Mouse (Mus musculus) forebrain, embryonic 10.5 days (tissue): ENCODE measurements around the gene Cgas. TPM values are rescaled to one million over a fixed set of nuclear protein-coding genes. Genes with fewer than 3 reads are reported as not detected.
A peak's percentile ranks its signal among the peaks of the same experiment; 100 is the strongest.

Source experiments
- DNase-seq: peaks from one replicate; pipeline ENCODE4 v3.0.0-alpha.2; 2017; ENCODE audit warnings: low spot score; ENCODE audit errors: extremely low spot score
- H3K27ac ChIP-seq: fragments of 300-500 bp; sonication (generic); 2 replicates; pipeline ENCODE4 v1.5.1; 2016; ENCODE audit warnings: mild to moderate bottlenecking
- H3K27me3 ChIP-seq: fragments of 300-500 bp; sonication (generic); 2 replicates; pipeline ENCODE4 v1.6.1; 2016; ENCODE audit warnings: mild to moderate bottlenecking; ENCODE audit not compliant: poor library complexity, severe bottlenecking
- H3K36me3 ChIP-seq: fragments of 300-500 bp; sonication (generic); replicated peaks from 2 replicates; pipeline ENCODE4 v1.6.1; 2016; ENCODE audit warnings: mild to moderate bottlenecking, moderate library complexity
- H3K4me1 ChIP-seq: fragments of 300-500 bp; sonication (generic); 2 replicates; pipeline ENCODE4 v1.6.1; 2016
- H3K4me3 ChIP-seq: fragments of 300-500 bp; sonication (generic); 2 replicates; pipeline ENCODE4 v1.5.1; 2016; ENCODE audit warnings: mild to moderate bottlenecking, moderate library complexity
- H3K9me3 ChIP-seq: fragments of 300-500 bp; sonication (generic); 2 replicates; pipeline ENCODE4 v1.6.1; 2016; ENCODE audit warnings: mild to moderate bottlenecking, moderate library complexity
- WGBS: fragments of 180-500 bp; shearing (Covaris S2); methylation state at CpG from one replicate; pipeline ENCODE4 v1.1.7; 2016; 5-methylcytosine and 5-hydroxymethylcytosine counted together
- polyA plus RNA-seq: library from polyadenylated mRNA; unstranded; fragments of >200 nt; fragmentation: Nextera tagmentation; extraction: Ambion mirVana; gene quantifications from 2 replicates; pipeline ENCODE4 v1.2.1, GENCODE M21; 2016

Gene Cgas
- polyA plus RNA-seq, 1 experiment from 2014 or later: 0.27 TPM

DNA sequence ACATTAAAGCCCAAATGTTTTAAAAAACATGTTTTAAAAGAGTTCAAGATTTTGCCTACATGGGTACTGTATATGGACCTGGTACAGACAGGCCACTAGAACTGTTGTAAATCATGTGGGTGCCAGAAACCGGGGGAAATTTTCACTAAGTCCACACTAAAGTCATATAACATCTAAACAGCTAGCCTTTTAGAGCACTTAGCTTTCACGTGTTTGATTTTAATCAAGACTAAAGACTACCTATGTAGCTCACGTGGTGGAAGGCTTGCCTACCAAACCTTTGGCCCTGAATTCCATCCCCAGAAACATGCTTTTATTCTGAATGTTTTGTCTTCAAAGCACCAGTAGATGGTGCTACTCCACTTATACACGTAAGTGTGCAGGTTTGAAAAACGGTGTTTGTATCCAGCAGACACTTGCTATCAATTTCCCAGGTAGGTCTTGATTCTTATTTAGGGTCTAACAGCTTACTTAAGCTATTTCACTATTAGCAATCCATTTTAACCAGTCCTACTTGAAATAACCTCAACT lies 34.0 kb upstream of the Cgas start:
- DNase-seq: no peak
- Histone ChIP-seq H3K4me3 (no peak overlapping the region; the same call in 1 of the 2 replicates), H3K27me3 (no peaks in the 10 kb centered on the region), H3K9me3 (no peaks in the 10 kb centered on the region), H3K36me3 (peaks cover 84% of the 10 kb centered on the region), H3K27ac (0 out of 2 replicates have a peak overlapping the region, but pooled peaks have one; percentile 44), H3K4me1 (peaks cover 16% of the 10 kb centered on the region)
- 1% methylated on average over 5 of the region's 5 CpGs for WGBS

DNA sequence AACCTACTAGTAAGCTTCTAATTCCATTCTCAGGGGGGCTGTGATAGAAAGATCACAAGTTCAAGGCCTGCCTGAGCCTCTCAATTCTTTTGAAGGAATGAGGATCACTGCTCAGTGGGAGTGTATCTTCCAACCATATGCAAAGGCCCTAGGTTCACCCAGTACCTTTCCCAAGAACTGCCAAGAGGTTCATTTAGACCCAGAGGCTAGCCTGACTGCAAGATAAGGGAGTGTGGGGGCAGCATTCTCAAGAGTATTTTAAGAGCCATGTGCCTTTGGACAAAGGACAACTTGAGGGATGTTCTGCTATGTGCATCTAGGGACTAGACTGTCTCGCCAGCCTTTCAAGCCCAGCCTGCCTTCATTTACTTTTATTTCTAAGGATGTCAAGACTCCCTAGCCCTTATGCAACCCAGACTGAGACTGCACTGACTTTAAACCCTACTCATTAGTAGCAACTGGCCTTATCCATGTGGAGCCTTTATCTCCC lies 33.5 kb upstream of the Cgas start:
- H3K9me3 ChIP-seq: no peaks in the 10 kb centered on the region
- peaks cover 88% of the 10 kb centered on the region for H3K36me3 ChIP-seq
- peak; percentile 63 for DNase-seq
- peak overlapping the region; percentile 44; the same call in 1 of the 2 replicates for H3K27ac ChIP-seq
- H3K4me3 ChIP-seq: no peak overlapping the region
- WGBS: 9% methylated on average over 1 of the region's 1 CpGs
- peaks cover 16% of the 10 kb centered on the region for H3K4me1 ChIP-seq
- no peaks in the 10 kb centered on the region for H3K27me3 ChIP-seq

DNA sequence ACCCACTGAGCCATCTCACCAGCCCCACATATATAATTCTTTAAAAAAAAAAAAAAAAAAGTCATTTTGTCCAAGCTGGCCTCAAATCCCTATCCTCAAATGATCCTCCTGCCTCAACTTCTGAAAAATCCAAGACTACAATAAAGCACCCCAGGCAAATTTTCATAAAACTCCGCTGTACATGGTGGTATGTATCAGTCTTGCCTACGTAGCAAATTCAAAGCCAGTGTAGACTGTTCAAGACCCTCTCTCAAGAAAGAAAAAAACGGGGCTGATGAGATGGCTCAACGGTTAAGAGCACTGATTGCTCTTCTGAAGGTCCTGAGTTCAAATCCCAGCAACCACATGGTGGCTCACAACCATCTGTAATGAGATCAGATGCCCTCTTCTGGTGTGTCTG lies 32.8 kb upstream of the Cgas start:
- peak; percentile 29 for DNase-seq
- Histone ChIP-seq H3K36me3 (peaks cover 91% of the 10 kb centered on the region), H3K4me3 (no peak overlapping the region), H3K4me1 (peaks cover 16% of the 10 kb centered on the region), H3K27me3 (no peaks in the 10 kb centered on the region), H3K27ac (no peak overlapping the region), H3K9me3 (no peaks in the 10 kb centered on the region)
- 95% methylated on average over 4 of the region's 4 CpGs for WGBS

DNA sequence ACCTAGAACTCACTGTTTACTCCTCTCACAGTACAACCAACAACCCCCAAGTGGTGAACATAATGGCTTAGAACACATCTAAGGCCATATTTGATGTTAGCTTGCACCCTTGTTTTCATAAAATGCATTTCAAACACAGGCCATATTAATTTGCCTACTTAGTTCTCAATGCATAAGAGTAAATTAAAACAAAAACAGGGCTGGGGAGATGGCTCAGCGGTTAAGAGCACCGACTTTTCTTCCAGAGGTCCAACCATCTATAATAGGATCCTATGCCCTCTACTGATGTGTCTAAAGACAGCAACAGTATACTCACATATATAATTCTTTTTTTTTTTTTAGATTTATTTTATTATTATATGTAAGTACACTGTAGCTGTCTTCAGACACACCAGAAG lies 32.3 kb upstream of the Cgas start:
- peaks cover 16% of the 10 kb centered on the region for H3K4me1 ChIP-seq
- no peak overlapping the region for H3K4me3 ChIP-seq
- no peaks in the 10 kb centered on the region for H3K27me3 ChIP-seq
- WGBS: 91% methylated on average over 2 of the region's 2 CpGs
- no peaks in the 10 kb centered on the region for H3K9me3 ChIP-seq
- peaks cover 91% of the 10 kb centered on the region for H3K36me3 ChIP-seq
- H3K27ac ChIP-seq: no peak overlapping the region
- DNase-seq: no peak

DNA sequence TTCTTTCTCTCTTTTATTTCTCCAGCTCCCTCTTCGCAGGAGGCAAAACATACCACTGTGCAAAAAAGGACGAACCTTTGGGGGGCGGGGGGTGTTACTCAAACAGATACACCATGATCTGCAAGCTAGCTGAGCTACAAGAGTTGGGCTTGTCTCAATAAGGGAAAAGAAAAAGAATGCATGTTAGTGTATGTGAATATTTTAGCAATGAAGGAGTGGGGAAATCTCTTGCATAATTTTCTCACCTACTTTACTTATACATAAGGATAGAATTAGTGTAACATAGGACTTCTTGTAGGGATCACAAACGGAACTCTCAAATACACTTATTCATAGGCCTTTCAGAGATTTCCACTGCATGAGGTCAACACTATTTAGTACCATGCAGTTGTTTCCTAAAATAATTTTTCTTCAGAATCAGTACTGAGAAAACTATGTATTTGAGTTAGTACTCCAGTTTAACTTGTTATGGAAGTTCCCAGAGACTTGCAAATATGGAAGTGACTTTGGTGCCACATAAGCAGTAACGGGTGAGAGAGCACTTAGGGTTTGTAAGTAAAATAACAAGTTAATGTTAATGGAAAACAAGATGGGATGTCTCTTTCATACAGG lies 31.8 kb upstream of the Cgas start:
- Histone ChIP-seq H3K9me3 (no peaks in the 10 kb centered on the region), H3K4me1 (peaks cover 16% of the 10 kb centered on the region), H3K27ac (no peak overlapping the region), H3K4me3 (no peak overlapping the region), H3K27me3 (no peaks in the 10 kb centered on the region), H3K36me3 (peaks cover 91% of the 10 kb centered on the region)
- no peak for DNase-seq
- WGBS: 92% methylated on average over 5 of the region's 5 CpGs

DNA sequence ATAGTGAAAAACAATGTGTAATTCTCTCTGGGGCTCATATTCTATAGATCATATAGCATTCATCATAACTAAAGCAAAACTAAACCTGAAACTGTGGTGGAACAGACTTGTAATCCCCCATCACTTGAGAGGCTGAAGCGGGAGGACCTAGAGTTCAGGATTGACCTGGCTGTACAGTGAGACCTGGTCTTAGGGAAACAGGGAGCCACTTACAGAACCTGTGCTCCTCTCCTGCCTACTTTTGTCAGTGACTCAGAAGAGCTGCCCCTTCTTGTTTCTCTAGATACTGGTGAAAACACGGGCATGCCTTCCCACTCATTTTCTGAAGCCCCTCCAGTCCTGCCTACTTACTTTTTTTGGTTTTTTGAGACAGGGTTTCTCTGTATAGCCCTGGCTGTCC lies 31.2 kb upstream of the Cgas start:
- no peaks in the 10 kb centered on the region for H3K9me3 ChIP-seq
- no peak for DNase-seq
- H3K27me3 ChIP-seq: no peaks in the 10 kb centered on the region
- WGBS: 90% methylated on average over 2 of the region's 2 CpGs
- H3K4me1 ChIP-seq: peaks cover 11% of the 10 kb centered on the region
- H3K27ac ChIP-seq: no peak overlapping the region
- H3K36me3 ChIP-seq: peaks cover 91% of the 10 kb centered on the region
- H3K4me3 ChIP-seq: no peak overlapping the region

DNA sequence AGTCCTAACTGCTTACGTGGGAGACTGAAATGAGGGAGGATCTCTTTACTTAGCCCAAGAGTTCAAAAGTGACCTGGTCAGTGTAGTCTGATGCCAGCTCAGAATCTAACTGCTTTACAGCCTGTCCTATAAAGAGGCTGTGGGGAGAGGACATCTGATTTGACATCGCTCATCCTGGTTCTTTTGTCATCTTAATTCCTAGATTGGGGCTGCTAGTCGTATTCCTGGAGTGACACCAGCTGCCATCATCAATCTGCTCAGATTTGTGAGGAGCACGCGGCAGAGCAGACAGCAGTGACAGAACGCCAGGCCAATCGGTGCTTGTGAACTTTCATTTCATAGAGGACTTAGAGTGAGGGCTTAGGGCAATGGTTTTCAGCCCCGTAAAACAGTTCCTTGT lies 30.6 kb upstream of the Cgas start:
- Histone ChIP-seq H3K4me3 (no peak overlapping the region), H3K27ac (no peak overlapping the region), H3K9me3 (no peaks in the 10 kb centered on the region), H3K36me3 (peaks cover 91% of the 10 kb centered on the region), H3K4me1 (peaks cover 5% of the 10 kb centered on the region; the same call in 1 of the 2 replicates), H3K27me3 (no peaks in the 10 kb centered on the region)
- 92% methylated on average over 8 of the region's 8 CpGs for WGBS
- no peak for DNase-seq

DNA sequence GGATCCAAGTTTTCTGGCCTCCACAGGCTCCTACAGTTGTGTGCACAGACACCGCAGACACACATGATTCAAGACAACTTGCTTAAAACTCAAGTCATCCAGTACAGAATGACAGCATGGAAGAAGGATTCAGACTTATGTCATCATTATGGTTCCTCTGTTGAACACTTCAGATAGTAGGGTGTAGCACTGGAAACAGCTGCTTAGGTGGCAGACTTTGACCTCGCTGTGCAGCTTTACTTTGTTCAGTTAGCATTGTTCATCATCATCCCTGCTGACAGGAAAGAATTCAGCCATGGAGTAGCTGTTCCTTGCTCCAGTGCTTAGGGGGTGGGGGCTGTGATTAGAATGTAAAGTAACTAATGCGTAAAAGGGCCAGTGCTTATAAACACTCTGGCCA lies 22.7 kb upstream of the Cgas start:
- H3K36me3 ChIP-seq: peaks cover 97% of the 10 kb centered on the region
- no peak overlapping the region for H3K4me3 ChIP-seq
- H3K27me3 ChIP-seq: no peaks in the 10 kb centered on the region
- no peak for DNase-seq
- no peaks in the 10 kb centered on the region for H3K4me1 ChIP-seq
- H3K9me3 ChIP-seq: no peaks in the 10 kb centered on the region
- no peak overlapping the region for H3K27ac ChIP-seq
- WGBS: 94% methylated on average over 3 of the region's 3 CpGs

DNA sequence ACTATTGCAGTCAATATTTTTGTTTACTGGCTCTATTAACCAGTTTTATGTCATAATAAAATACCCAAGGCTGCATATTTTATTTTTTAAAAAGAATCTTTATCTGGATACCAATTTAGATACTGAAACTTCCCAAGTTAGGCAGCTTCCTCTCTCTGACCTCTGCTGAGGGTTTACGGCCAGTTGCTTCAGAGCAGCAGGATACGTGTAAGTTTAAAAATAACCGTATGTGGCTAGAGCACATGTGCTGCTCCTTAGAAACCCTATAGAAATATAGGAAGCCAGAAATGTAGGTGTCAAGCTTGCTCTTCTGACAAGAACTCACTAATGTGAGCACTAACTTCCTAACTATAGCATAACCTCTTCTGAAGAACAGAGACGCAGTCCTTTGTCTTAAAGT lies 20.3 kb upstream of the Cgas start:
- H3K27me3 ChIP-seq: no peaks in the 10 kb centered on the region
- DNase-seq: no peak
- no peak overlapping the region for H3K4me3 ChIP-seq
- H3K4me1 ChIP-seq: no peaks in the 10 kb centered on the region
- WGBS: 96% methylated on average over 4 of the region's 4 CpGs
- H3K9me3 ChIP-seq: no peaks in the 10 kb centered on the region
- peaks cover 94% of the 10 kb centered on the region for H3K36me3 ChIP-seq
- H3K27ac ChIP-seq: no peak overlapping the region

DNA sequence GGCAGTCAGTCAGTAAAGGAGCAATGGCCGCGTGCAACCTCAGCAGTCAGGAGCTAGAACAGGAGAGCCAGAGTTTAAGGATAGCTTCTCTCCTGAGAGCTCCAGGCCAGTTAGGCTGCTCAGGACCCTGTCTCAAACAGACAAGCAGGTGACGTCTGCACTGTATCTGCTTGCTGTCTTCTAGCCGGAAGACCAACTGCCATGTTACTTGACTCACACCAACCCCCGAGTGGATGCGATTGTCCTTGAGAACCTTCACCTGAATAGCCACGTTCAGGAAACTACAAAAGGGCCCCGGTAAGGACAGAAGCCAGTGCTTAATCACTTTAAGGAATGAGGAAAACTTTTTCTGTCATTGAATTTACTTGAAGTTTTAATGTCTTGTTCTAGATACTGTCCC lies 14.0 kb upstream of the Cgas start:
- H3K4me1 ChIP-seq: no peaks in the 10 kb centered on the region
- H3K9me3 ChIP-seq: no peaks in the 10 kb centered on the region
- no peak for DNase-seq
- no peak overlapping the region for H3K27ac ChIP-seq
- 94% methylated on average over 8 of the region's 8 CpGs for WGBS
- H3K4me3 ChIP-seq: no peak overlapping the region
- no peaks in the 10 kb centered on the region for H3K27me3 ChIP-seq
- H3K36me3 ChIP-seq: peaks cover 93% of the 10 kb centered on the region

DNA sequence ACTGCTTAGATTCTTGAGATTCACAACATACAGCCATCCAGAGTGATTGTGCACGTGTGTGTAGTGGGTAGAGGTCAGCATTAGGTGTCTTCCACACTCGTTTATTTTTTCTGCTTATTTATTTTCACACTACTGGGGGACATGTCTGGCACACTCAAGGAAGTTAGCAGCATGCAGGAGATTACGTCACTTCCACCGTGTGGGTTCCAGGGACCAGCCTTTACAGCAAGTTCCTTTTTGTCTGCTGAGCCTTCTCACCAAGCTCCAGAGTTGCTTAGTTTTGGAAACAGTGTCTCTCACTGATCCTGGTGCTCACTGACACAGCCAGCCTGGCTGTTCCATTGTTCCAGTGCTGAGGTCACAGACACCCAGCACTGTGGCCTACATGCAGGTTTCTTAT lies 8.3 kb upstream of the Cgas start:
- peaks cover 58% of the 10 kb centered on the region for H3K36me3 ChIP-seq
- no peak for DNase-seq
- peaks cover 11% of the 10 kb centered on the region for H3K27me3 ChIP-seq
- H3K27ac ChIP-seq: no peak overlapping the region
- H3K4me1 ChIP-seq: peaks cover 14% of the 10 kb centered on the region
- no peak overlapping the region for H3K4me3 ChIP-seq
- 92% methylated on average over 4 of the region's 4 CpGs for WGBS
- no peaks in the 10 kb centered on the region for H3K9me3 ChIP-seq

DNA sequence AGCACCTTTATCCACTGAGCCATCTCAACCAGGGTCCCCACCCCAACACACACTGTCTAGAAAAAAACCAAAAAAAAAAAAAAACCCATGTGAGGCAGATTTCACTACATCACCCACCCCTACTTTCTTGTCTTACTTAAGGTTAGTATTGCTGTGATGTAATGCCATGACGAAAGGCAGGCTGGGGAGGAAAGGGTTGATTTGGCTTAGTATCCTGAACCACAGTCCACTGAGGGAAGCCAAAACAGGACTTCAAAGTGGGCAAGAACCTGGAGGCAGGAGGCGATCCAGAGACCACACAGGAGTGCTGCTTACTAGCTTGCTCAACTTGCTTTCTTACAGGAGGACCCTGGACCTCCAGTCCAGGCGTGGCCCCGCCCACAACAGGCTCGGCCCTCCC lies 7.4 kb upstream of the Cgas start:
- H3K9me3 ChIP-seq: no peaks in the 10 kb centered on the region
- H3K4me3 ChIP-seq: no peak overlapping the region
- H3K27me3 ChIP-seq: peaks cover 21% of the 10 kb centered on the region
- no peak overlapping the region for H3K27ac ChIP-seq
- no peak for DNase-seq
- H3K36me3 ChIP-seq: peaks cover 50% of the 10 kb centered on the region
- H3K4me1 ChIP-seq: peaks cover 14% of the 10 kb centered on the region
- WGBS: 74% methylated on average over 5 of the region's 5 CpGs

DNA sequence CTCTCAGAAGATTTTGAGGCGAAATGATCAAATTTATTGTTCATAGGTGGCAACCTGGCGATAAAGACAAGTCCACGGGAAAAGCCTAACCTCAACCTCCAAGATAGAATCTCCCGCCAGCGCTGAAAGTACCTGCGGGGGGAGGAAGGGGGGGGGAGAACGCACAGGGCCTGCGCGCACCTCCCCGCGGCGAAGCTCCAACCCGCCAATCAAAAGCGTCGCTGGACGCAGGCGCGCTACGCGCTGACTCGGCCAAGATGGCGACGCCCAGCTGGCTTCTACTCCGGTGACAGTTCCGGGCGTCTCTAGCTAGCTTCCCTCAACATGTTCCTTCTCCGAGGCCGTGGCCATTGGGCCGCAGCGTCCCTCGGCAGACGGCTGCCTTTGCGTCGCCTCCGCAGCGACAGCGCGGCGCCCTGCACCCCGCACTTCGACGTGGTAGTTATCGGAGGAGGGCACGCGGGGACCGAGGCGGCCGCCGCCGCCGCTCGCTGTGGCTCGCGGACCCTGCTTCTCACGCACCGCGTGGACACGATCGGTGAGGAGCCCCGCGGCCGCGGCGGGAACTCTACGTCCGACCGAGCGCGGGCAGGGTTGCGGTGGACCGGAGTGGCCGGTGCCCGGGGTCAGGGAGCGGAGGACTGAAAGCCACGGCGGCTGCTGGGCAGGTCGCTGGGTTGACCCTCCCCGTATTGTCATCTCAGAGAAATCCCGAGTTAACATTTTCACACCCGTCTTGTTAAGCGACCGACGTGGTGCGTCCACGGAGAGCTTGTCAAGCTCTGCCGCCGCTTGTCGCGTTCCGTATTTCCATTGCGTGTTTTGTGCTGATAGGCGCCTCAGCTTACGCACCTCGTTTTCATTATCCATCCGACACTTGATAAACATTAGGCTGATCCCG lies 5.2 kb upstream of the Cgas start, which contains the start of the genes Mto1 and Gm17324:
TSS of gene Mto1 (plus strand) at position 236 of the 901 bp plus-strand sequence.
TSS of gene Gm17324 (minus strand) at position 814 of the 901 bp plus-strand sequence.
- peaks cover 31% of the 10 kb centered on the region for H3K36me3 ChIP-seq
- 0 out of 2 replicates have a peak, but pooled peaks cover 3% of the 10 kb centered on the region for H3K9me3 ChIP-seq
- H3K4me1 ChIP-seq: peaks cover 14% of the 10 kb centered on the region
- WGBS: under 1% methylated on average over 96 of the region's 96 CpGs
- H3K27ac ChIP-seq: peak within 1 kb of the TSS; percentile 93
- H3K27me3 ChIP-seq: peaks cover 43% of the 10 kb centered on the region
- H3K4me3 ChIP-seq: peak within 1 kb of the TSS; percentile 100
- peak; percentile 90 for DNase-seq
